Mouse (Mus musculus) urinary bladder, postnatal 25 days (tissue): ENCODE results near the gene Tcf21.

Source experiments
- DNase-seq: peaks from one replicate; pipeline ENCODE4 v3.0.0; 2022; ENCODE audit warnings: low spot score

Gene Tcf21

DNA sequence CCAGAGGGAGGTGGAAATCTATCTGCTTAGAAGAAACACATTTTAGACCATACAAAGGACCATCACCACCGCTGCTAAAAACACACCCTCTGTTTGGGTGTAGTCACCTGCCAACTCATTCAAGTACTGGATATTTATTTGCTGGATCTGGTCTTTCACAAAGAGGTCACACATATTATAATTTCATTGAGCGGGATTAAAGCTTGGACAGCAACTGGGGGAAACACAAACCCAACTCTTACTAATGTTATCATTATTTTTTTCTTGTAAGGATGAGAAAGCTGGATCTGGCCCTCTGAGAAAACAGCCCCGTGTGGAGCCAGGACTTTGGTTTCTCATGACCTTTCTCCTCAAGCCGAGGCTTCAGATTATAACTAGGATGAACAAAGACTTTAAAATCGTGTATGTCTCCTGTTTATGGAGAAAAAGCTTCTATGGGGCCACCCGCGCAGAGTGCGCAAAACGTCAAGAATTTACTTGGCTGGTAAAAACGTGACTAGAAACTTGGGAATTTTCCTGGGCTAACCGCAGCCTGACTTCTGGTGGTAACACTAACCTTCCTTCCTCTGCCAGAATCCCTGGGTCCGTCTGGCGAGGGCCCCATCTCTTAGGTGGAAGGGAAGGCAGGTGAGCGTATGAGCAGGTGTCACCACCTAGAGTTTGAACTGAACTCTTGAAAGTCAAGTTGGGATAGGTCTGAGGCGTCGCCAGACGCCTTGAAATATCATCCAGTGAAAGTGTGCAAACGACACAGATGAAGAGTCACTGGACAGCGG lies 4.3 kb downstream of the Tcf21 start:
- no peak for DNase-seq

DNA sequence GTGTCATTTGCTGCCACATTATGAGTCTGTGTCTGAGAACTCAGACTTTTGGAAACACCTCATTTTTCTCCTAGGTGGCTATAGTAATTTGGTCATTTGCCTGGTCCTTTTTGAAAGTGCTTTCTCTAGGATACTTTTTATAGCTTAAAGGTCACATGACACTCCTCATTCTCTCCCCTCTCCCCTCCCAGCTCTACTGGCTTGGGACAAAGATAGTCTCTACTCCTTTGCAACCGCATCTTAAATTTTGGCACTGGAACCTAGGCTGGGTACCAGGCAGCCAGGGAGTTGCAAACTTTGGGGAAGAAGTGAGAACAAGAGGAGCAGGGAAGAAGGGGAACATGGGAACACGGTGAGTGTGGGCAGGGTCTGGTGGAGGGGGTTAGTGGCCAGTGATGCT lies 5.2 kb downstream of the Tcf21 start:
- DNase-seq: no peak

DNA sequence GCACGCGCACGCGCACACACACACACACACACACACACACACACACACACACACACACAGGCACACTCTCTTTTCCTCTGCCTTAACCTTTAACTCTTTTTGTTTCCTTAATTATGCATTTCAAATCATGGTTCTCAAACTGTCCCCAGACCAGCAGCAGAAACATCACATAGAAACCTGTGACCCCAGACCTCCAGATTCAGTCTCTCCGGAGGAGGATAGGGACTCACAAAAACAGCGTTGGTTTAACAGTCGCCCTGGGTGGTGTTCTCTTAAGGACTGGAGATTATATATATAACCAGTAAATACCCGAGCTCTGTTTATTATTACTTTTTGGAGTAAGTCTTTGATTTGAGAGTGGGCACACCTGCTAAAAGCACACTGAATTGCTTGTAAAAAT lies 5.7 kb downstream of the Tcf21 start:
- no peak for DNase-seq

DNA sequence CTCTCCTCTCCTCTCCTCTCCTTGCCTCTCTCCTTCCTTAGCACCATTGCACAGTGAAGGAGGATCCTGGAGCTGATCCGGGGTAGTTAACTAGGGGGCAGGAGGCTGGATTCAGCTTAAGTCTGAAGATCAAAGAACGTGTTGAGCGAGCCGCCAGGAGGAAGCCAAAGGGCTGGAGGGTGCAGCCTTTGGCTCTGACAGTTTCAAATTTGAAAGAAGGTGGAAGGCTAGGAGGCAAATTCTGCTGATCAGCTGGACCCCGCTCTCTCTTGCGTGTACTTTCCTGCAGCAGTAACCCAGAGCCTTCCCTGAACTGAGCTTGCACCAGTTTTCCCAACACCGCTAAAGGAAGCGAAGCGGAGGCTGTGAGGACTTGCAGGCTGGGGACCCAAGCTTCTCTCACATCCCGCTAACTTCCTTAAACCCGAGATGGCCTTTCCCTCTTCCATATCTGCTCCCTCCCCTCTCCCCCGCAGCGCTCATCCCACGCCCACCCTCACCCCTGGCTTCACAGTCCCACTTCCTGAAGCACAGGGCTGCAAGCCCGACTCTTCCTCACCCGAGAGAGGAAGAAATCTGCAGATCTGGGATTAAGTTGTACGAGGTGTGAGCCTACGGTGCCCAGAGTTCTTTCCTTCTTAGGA lies 6.5 kb downstream of the Tcf21 start:
- DNase-seq: peak; percentile 7

DNA sequence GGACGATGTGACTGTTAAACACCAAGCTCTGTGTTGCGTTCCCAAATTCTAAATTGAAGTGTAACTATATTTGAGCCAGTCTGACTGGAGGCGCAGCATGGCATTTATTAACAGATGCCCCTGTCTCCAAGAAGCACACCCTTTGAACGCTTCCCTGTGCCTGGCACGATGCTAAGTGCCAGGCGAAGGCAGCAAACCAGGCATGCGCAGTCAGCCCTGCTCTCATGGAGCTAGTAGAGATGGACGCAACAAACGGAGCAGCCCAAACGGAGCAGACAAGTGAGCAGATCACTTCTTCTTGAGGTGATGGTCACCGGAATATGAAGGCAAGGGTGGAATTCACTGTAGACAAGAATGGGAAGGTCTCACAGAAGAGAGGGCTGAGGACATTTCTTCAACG lies 8.1 kb downstream of the Tcf21 start:
- DNase-seq: peak; percentile 10

DNA sequence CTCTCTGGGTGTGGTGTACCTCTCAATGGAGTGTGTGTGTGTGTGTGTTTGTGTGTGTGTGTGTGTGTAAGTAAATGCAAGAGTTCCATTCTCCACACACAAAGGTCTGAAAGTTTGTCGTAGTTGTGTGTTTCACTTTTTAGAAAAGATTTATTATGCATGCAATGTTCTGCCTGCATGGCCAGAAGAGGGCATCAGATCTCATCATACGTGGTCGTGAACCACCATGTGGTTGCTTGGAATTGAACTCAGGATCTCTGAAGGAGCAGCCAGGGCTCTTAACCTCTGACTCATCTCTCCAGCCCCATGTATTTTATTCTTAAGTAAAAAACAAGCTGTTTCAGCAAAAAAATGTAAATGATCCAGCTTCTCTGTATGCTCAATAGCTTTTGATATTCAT lies 37.3 kb downstream of the Tcf21 start:
- no peak for DNase-seq

DNA sequence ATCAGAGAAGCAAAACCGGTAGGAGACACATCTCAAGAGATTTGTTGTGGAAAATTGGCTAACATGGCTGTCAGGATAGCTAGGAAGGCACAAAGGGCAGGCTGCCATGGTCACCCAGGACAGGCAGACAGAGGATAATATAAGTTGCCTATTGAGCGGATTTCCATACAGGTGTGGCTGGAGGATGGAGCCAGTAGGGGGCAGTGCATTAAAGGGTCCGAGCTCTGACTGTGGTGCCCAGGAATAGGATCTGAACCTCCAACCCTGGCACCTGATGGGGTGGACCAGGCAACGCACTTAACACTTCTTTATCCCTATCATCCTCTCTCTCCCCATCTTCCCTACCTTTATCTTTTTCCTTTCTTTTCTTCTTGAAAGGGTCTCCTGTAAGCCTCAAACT lies 38.5 kb downstream of the Tcf21 start:
- DNase-seq: no peak

DNA sequence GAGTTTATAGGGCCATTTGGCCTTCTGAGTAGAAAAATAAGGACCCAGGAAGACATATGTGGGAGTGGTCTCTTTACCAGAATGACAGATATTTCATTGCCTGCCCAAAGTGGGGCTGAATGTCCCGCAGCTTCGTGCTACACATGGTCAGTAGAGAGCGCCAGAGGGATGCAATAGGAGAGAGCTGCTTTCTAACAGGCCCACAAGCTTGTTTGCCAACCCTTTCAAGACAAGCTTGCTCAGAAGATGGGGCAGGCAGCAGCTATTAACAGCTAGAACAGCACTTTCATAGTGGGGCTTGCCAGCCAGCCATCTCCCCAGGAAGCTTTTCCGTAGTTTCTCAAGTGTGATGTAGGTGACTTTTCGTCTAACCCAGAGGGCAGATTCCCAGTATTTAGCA lies 42.0 kb downstream of the Tcf21 start:
- DNase-seq: no peak

DNA sequence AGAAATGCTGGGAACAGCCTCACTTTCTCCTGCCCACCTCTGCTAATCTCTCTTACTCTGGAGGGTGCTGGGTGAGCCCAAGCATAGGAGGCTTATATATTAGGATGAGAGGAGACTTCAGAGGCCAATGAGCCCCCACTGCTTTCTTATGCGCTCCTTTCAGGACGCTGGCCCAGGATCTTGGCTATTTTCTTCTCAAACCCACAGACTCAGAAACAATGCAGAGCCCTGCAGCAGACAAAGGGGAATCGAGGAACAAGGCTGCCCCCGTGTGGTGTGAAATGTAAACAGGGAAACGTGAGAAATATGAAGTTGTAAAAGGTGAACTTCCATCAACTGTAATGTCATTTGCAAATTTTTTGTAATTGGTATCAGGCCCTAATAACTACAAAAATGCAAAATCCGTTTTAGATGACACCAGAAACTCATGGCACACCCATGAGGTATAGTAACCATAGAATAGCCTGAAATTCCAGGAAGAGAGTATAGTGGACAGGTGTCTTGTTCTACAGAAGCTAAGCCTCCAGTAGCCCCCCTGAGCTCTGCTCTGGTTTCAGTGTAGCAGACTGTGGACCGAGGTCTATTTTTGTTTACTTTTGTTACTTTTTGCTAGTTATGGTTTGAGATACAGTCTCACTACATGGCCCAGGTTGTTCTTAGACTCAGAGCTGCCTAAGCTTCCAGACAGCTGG lies 43.8 kb downstream of the Tcf21 start:
- peak; percentile 59 for DNase-seq

DNA sequence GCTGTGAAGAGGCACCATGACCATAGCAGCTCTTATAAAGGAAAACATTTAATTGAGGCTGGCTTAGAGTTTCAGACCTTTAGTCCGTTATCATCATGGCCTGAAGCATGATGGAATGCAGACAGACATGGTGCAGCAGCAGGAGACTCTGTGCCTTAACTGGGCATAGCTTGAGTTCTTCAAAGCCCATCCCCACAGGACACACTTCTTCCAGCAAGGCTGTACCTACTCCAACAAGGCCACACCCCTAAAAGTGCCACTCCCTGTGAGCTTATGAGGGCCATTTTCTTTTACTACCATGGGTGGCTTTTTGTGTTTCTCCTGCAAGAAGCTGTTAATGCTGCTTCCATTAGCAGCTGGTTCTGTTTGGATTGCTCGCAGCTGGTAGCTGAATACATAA lies 44.5 kb downstream of the Tcf21 start:
- DNase-seq: no peak

DNA sequence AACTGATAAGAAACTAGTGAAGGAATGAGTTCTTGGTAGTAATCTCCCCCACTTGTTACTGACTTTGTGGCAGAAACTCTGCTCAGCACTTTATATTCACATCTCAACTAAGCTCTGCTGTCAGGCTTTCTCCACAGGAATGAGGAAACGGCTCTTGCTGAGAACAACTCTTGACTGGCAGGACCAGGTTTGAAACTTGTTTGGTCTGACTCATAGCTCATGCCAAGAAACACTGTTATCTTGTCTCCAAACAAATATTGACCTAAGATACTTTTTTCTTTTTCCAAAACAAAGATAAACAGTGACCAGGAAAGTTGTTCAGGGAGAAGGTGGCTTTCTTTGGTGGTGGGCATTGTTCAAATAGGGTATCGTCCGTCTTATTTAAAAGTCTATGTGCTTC lies 45.3 kb downstream of the Tcf21 start:
- DNase-seq: no peak
